Comparison of ENCODE assay signal across 7 mouse cellular contexts in the genomic region with DNA sequence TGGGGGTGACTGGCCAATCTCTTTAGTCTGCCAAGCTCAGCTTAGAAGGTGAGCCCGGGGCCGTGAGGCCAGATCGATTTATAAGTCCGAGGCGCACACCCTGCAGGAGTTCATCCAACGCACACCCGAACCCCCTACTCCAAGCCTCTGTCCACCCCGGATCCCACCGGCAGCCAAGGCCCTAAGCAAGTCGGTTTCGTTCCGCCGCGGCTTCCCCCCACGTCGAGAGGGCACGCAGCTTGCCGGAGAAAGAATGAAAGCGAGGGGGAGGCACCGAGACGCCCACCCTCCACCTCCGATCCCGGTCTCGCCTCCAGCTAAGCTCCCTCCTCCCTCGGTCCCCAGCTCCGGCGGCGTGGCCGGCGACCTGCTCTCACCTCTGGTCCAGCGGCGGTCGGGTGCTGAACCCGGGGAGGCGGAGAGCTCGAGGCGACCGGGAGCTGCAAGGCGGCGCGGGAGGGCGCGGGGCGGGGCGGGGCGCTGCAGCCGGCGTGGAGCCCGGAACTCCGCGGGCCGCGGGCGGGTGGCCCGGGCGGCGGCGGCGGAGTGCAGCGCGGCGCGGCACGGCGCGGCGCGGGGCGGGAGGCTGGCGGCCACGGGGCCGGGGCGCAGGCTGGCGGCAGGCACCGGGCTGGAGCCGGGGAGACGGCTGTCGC. TPM values are rescaled to one million over a fixed set of nuclear protein-coding genes. Genes with fewer than 3 reads are reported as not detected.
DNase-seq lines count a peak whose midpoint lies in the region; ATAC-seq and TF ChIP-seq lines count a peak whose summit lies in the region.

No protein-coding gene starts in this region.

- H3K9me3 ChIP-seq in intestine, postnatal 0 days (ENCODE audit: control insufficient read depth) = no peaks in the 10 kb centered on the region
- no peaks in the 10 kb centered on the region for H3K9me3 ChIP-seq in limb, embryonic 11.5 days (ENCODE audit: control insufficient read depth, low read length)
- H3K9me3 ChIP-seq in midbrain, embryonic 11.5 days (ENCODE audit: control insufficient read depth, low read length) = no peaks in the 10 kb centered on the region

- ATAC-seq in intestine, postnatal 0 days = peak; percentile 78
- ATAC-seq in limb, embryonic 11.5 days (ENCODE audit: insufficient number of reproducible peaks, low FRiP score, low TSS enrichment, low read depth) = peak; percentile 36; the same call in 1 of the 2 replicates
- ATAC-seq in midbrain, embryonic 11.5 days (ENCODE audit: low FRiP score) = peak; percentile 78

- H3K27ac ChIP-seq in intestine, postnatal 0 days (ENCODE audit: low read depth, low read length) = peak overlapping the region; percentile 96
- H3K27ac ChIP-seq in limb, embryonic 11.5 days (replicated peaks; ENCODE audit: low read depth, low read length) = peak overlapping the region; percentile 94
- peak overlapping the region; percentile 91 for H3K27ac ChIP-seq in midbrain, embryonic 11.5 days (ENCODE audit: low read depth, low read length)
- H3K27ac ChIP-seq in spleen, adult 2 months (ENCODE audit: insufficient read depth, low read length) = peak overlapping the region; percentile 57; the same call in 1 of the 2 replicates

- no peaks in the 10 kb centered on the region; the same call in 1 of the 2 replicates for H3K4me1 ChIP-seq in intestine, postnatal 0 days (replicated peaks; ENCODE audit: control insufficient read depth, insufficient read depth, low read length)
- peaks cover 20% of the 10 kb centered on the region for H3K4me1 ChIP-seq in limb, embryonic 11.5 days (ENCODE audit: control insufficient read depth, insufficient read depth, low read length)
- H3K4me1 ChIP-seq in midbrain, embryonic 11.5 days (ENCODE audit: control insufficient read depth, insufficient read depth, low read length) = peaks cover 20% of the 10 kb centered on the region
- H3K4me1 ChIP-seq in spleen, adult 2 months (ENCODE audit: control insufficient read depth, insufficient read depth, insufficient read length) = no peaks in the 10 kb centered on the region

- 0% methylated on average over 71 of the region's 78 CpGs for WGBS in intestine, postnatal 0 days
- WGBS in limb, embryonic 11.5 days = 0% methylated on average over 64 of the region's 78 CpGs
- WGBS in midbrain, embryonic 11.5 days = 0% methylated on average over 50 of the region's 78 CpGs
- 2% methylated on average over 53 of the region's 78 CpGs for WGBS in spleen, adult 2 months

- peak overlapping the region; percentile 88 for H3K4me3 ChIP-seq in intestine, postnatal 0 days (ENCODE audit: low read depth, low read length)
- H3K4me3 ChIP-seq in limb, embryonic 11.5 days (ENCODE audit: low read depth, low read length) = peak overlapping the region; percentile 86
- peak overlapping the region; percentile 89 for H3K4me3 ChIP-seq in midbrain, embryonic 11.5 days (ENCODE audit: low read depth, low read length)
- peak overlapping the region; percentile 82 for H3K4me3 ChIP-seq in spleen, adult 2 months (ENCODE audit: extremely low read depth, insufficient read depth, insufficient read length)

- peak; percentile 34; the same call in 1 of the 2 replicates for TF ChIP-seq CTCF in intestine, postnatal 0 days (IDR thresholded peaks at IDR 0.05; ENCODE audit: low read depth)
- no peak for TF ChIP-seq CTCF in spleen, adult 2 months (IDR thresholded peaks at IDR 0.05; ENCODE audit: extremely low read depth, insufficient read depth, insufficient read length, insufficient replicate concordance)

- peak; percentile 67 to 72 for DNase-seq in adrenal gland, adult 18-20 months (ENCODE audit: low spot score in 2 of 2)
- peak; percentile 29 for DNase-seq in embryo, embryonic 11.5 days (ENCODE audit: low read depth, low spot score)
- peak; percentile 98 for DNase-seq in heart, adult 11 months
- DNase-seq in limb, embryonic 11.5 days (ENCODE audit: low spot score) = peak; percentile 75
- peak; percentile 96 for DNase-seq in midbrain, embryonic 11.5 days (ENCODE audit: low spot score, missing footprints)
- peak in 1 of 2 experiments; percentile 13 for DNase-seq in spleen, adult 2 months (ENCODE audit: low read depth in 1 of 2, low spot score in 2 of 2)

- peak overlapping the region; percentile 79 for H3K4me2 ChIP-seq in intestine, postnatal 0 days (replicated peaks; ENCODE audit: low read depth)
- H3K4me2 ChIP-seq in limb, embryonic 11.5 days (ENCODE audit: low read depth, severe bottlenecking) = peak overlapping the region; percentile 67
- H3K4me2 ChIP-seq in midbrain, embryonic 11.5 days = peak overlapping the region; percentile 66

- no peaks in the 10 kb centered on the region for H3K36me3 ChIP-seq in intestine, postnatal 0 days (ENCODE audit: control insufficient read depth, insufficient read depth)
- no peaks in the 10 kb centered on the region for H3K36me3 ChIP-seq in limb, embryonic 11.5 days (ENCODE audit: control insufficient read depth, insufficient read depth, low read length)
- H3K36me3 ChIP-seq in midbrain, embryonic 11.5 days (ENCODE audit: control insufficient read depth, insufficient read depth, low read length) = no peaks in the 10 kb centered on the region
- H3K36me3 ChIP-seq in spleen, adult 2 months (ENCODE audit: control insufficient read depth, insufficient read depth, low read length) = no peaks in the 10 kb centered on the region

- TF ChIP-seq POLR2A in spleen, adult 2 months (IDR thresholded peaks at IDR 0.05; ENCODE audit: low read depth, low read length) = no peak

- peak overlapping the region; percentile 85 for H3K9ac ChIP-seq in intestine, postnatal 0 days (ENCODE audit: low read depth, low read length)
- peak overlapping the region; percentile 92 for H3K9ac ChIP-seq in limb, embryonic 11.5 days (ENCODE audit: low read length)
- H3K9ac ChIP-seq in midbrain, embryonic 11.5 days (ENCODE audit: low read length) = peak overlapping the region; percentile 88

- no peaks in the 10 kb centered on the region for H3K27me3 ChIP-seq in intestine, postnatal 0 days (replicated peaks; ENCODE audit: control insufficient read depth, insufficient read depth, low read length)
- H3K27me3 ChIP-seq in limb, embryonic 11.5 days (ENCODE audit: control insufficient read depth, insufficient read depth, low read length) = no peaks in the 10 kb centered on the region
- no peaks in the 10 kb centered on the region for H3K27me3 ChIP-seq in midbrain, embryonic 11.5 days (ENCODE audit: control insufficient read depth, insufficient read depth, low read length)
- H3K27me3 ChIP-seq in spleen, adult 2 months (ENCODE audit: control insufficient read depth, insufficient read depth, low read length) = peaks cover 13% of the 10 kb centered on the region

RNA-seq across cellular contexts. Expression of a gene that starts 0.4 kb away (rescaled TPM):
- 10 to 100 TPM; 38.9 to 97.3 TPM for total RNA-seq in adrenal gland, adult 18-20 months (2021)
- polyA plus RNA-seq in intestine, postnatal 0 days (2015; fragmentation: Nextera tagmentation; extraction: Ambion mirVana) = 4.6 and 5.0 TPM in 2 replicates
- polyA plus RNA-seq in limb, embryonic 11.5 days (2014; fragmentation: Nextera tagmentation; extraction: Ambion mirVana) = 5.8 and 7.7 TPM in 2 replicates
- 4.7 and 4.9 TPM in 2 replicates for polyA plus RNA-seq in midbrain, embryonic 11.5 days (2014; fragmentation: Nextera tagmentation; extraction: Ambion mirVana)
- polyA plus RNA-seq in spleen, adult 2 months (2012; rRNA removed) = 1.4 and 1.8 TPM in 2 replicates

RNA-seq across cellular contexts. Expression of a gene that starts 0.6 kb away (rescaled TPM):
- total RNA-seq in adrenal gland, adult 18-20 months (2021) = 10 to 100 TPM; 17.3 to 18.1 TPM
- polyA plus RNA-seq in intestine, postnatal 0 days (2015; fragmentation: Nextera tagmentation; extraction: Ambion mirVana) = 3.8 TPM in 2 replicates
- 9.3 and 10.5 TPM in 2 replicates for polyA plus RNA-seq in limb, embryonic 11.5 days (2014; fragmentation: Nextera tagmentation; extraction: Ambion mirVana)
- 4.6 and 4.7 TPM in 2 replicates for polyA plus RNA-seq in midbrain, embryonic 11.5 days (2014; fragmentation: Nextera tagmentation; extraction: Ambion mirVana)
- 1.3 and 1.4 TPM in 2 replicates for polyA plus RNA-seq in spleen, adult 2 months (2012; rRNA removed)
